Mouse (Mus musculus): ENCODE measurements around the gene Dennd4a. TPM values are rescaled to one million over a fixed set of nuclear protein-coding genes. Genes with fewer than 3 reads are reported as not detected.

Dennd4a gene
- 10.0 and 10.8 TPM in 2 replicates for polyA plus RNA-seq (2016; fragmentation: Nextera tagmentation; extraction: Ambion mirVana)

DNA sequence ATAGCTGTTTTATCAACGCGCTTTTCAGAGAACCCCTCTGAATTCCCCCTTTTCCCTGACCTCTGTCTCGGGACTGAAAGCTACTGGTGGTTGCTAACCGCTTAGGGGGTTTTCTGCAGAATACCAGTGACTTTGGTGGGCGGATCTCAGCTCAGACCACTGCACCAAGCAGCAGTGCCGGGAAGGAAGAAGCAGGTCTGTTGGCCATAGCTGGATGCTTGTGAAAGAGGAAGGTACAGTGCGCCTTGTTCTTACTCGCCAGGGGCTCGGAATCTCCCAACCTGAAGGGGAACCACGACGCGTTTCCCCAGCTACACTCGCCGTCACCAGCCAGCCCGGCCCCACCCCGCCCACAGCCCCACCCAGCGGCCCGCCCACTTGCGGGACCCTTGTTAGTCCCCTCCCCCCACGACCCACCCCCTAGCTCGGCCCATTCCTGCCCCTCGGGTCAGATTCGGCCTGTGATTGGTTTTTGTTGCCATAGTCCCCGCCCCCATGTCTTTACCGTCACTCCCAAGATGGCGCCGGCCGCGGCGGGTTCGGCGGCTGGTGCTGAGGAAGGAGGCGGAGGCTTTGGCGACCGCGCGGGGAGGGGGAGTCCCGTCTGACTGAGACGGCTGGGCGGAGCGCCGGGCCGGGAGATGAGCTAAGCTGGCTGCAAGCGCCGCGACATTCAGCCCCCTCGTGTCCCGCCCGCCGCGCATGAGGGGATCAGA is at the start of gene Dennd4a:
Dennd4a (plus strand) TSS at position 519 of the 716 bp plus-strand sequence.
- Histone ChIP-seq H3K4me3 (peak within 1 kb of the TSS; percentile 71), H3K27ac (peak within 1 kb of the TSS; percentile 89), H3K9ac (peak within 1 kb of the TSS; percentile 69), H3K9me3 (no peaks in the 10 kb centered on the region), H3K27me3 (no peaks in the 10 kb centered on the region), H3K36me3 (no peaks in the 10 kb centered on the region), H3K4me1 (no peaks in the 10 kb centered on the region), H3K4me2 (replicated peaks) (peak within 1 kb of the TSS; percentile 85)
- ATAC-seq (ENCODE audit: insufficient number of reproducible peaks, insufficient read depth, low FRiP score, low TSS enrichment), result peak; percentile 96
- 1% methylated on average over 49 of the region's 51 CpGs for WGBS

DNA sequence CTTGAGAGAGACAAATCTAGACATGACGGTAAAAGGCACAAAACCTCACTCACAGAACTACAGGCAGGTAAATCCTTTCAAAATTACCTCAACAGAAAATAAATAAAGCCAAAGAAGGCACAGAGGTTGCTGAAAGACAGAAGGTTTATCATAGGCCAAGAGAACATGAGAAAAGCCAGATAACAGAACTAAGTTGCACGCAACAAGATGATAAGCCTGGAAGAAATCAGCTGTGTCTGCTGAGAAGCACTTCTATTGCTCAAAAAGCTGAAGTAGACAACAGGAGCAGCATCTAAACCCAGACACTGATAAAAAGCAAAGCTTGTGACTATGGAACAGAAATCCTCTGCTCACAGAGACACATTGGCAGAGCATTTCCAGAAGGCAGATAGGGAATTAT is 46.3 kb upstream of the Dennd4a start:
- H3K9ac ChIP-seq, result no peak overlapping the region
- no peaks in the 10 kb centered on the region for H3K4me1 ChIP-seq
- no peak for ATAC-seq (ENCODE audit: insufficient number of reproducible peaks, insufficient read depth, low FRiP score, low TSS enrichment)
- no peak overlapping the region for H3K27ac ChIP-seq
- H3K4me3 ChIP-seq, result no peak overlapping the region
- no peaks in the 10 kb centered on the region for H3K36me3 ChIP-seq
- WGBS, result 91% methylated on average over 2 of the region's 2 CpGs
- H3K9me3 ChIP-seq, result no peaks in the 10 kb centered on the region
- H3K4me2 ChIP-seq (replicated peaks), result no peak overlapping the region
- H3K27me3 ChIP-seq, result no peaks in the 10 kb centered on the region

DNA sequence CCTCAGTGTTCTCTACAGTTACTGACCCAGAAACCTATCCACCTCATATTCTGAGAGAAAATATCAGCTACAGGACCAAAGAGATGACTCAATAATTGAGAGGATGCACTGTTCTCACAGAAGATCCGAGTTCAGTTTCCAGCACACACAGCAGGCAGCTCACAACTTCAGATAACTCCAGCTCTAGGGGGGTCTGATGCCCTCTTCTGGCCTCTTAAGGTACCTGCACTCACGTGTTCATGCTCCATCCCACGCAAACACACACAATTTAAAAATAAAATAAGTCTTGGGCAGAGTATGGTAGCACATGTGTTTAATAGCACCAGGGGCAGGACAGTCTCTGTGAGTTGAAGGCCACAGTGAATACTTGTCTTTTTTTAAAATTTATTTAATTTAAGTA is 45.0 kb upstream of the Dennd4a start:
- ATAC-seq (ENCODE audit: insufficient number of reproducible peaks, insufficient read depth, low FRiP score, low TSS enrichment), result no peak
- Histone ChIP-seq H3K4me3 (no peak overlapping the region), H3K4me1 (no peaks in the 10 kb centered on the region)

DNA sequence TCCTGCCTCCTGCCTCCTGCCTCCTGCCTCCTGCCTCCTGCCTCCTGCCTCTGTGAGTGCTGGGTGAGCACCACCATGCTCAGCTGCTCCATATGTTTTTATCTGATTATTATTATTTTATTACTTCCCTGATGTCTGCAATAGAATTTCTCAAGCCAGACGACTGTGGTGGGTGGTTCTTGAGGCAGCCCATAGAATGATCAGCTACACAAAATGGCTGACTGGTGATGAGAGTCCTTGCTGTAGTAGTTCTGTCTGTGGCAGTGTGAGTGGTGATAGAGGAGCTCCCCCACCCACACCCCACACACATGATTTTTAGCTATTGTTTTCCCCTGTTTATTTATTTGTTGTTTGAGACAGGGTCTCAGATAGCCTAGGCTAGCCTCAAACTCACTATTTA is 43.3 kb upstream of the Dennd4a start:
- H3K4me2 ChIP-seq (replicated peaks), result no peak overlapping the region
- H3K4me3 ChIP-seq, result no peak overlapping the region
- H3K36me3 ChIP-seq, result no peaks in the 10 kb centered on the region
- ATAC-seq (ENCODE audit: insufficient number of reproducible peaks, insufficient read depth, low FRiP score, low TSS enrichment), result no peak
- no peak overlapping the region for H3K9ac ChIP-seq
- H3K9me3 ChIP-seq, result no peaks in the 10 kb centered on the region
- H3K27ac ChIP-seq, result no peak overlapping the region
- H3K27me3 ChIP-seq, result no peaks in the 10 kb centered on the region
- 71% methylated on average over 1 of the region's 1 CpGs for WGBS
- H3K4me1 ChIP-seq, result no peaks in the 10 kb centered on the region

More for the DNA sequence above, 45.0 kb upstream of the Dennd4a start:
- H3K4me2 ChIP-seq (replicated peaks), result no peak overlapping the region
- no peaks in the 10 kb centered on the region for H3K9me3 ChIP-seq
- no peaks in the 10 kb centered on the region for H3K36me3 ChIP-seq
- H3K27ac ChIP-seq, result no peak overlapping the region
- H3K27me3 ChIP-seq, result no peaks in the 10 kb centered on the region
- WGBS, result 81% methylated on average over 3 of the region's 3 CpGs
- H3K9ac ChIP-seq, result no peak overlapping the region

DNA sequence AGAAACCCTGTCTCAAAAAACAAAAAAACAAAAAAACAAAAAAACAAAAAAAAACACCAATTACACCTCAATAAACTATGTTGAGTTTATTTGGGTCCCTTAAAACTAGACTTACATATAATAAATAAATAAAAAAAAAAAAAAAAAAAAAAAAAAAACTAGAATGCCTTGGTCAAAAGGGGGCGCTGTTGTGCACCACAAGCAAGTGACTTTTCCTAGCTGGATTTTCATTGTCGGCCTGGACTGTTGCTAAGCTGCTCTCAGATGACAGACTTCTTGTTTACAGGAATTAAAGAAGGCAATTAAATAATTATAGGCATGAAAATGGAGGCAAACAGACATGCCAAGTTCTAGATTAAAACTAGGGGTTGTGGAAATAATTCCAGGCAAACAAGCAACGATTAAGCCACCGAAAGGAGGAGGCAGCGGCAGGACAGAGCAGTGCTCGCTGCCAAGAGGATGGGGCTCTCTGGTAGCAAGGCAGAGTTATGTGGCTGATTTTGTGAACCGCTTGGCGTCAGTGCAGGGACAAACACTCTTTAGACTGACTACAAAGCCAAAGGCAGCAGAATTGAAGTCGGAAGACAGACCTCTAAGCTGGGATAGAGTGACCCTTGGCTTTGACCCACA is 42.0 kb upstream of the Dennd4a start:
- Histone ChIP-seq H3K27ac (no peak overlapping the region), H3K4me1 (no peaks in the 10 kb centered on the region), H3K9ac (no peak overlapping the region), H3K36me3 (no peaks in the 10 kb centered on the region), H3K27me3 (no peaks in the 10 kb centered on the region), H3K4me2 (replicated peaks) (no peak overlapping the region), H3K4me3 (no peak overlapping the region), H3K9me3 (no peaks in the 10 kb centered on the region)
- 28% methylated on average over 9 of the region's 9 CpGs for WGBS
- no peak for ATAC-seq (ENCODE audit: insufficient number of reproducible peaks, insufficient read depth, low FRiP score, low TSS enrichment)

DNA sequence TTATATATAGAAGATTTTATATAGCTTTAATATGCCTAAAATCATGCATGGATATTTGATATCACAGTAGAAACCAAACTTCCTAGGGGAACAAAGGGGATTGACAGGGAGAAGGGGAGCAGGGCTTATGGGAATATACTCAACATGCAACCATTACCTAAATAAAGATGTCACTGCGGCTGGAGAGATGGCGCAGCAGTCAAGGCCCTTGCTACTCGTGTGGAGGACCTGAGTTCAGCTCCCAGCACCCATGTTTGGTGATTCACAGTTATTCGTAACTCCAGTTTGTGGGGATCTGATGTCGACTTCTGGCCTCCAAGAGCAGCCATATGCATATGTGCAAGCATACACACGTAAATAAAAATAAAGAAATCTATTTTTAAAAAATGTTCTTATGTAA is 41.2 kb upstream of the Dennd4a start:
- no peak overlapping the region for H3K4me2 ChIP-seq (replicated peaks)
- H3K9ac ChIP-seq, result no peak overlapping the region
- no peak for ATAC-seq (ENCODE audit: insufficient number of reproducible peaks, insufficient read depth, low FRiP score, low TSS enrichment)
- WGBS, result 88% methylated on average over 6 of the region's 6 CpGs
- H3K36me3 ChIP-seq, result no peaks in the 10 kb centered on the region
- no peaks in the 10 kb centered on the region for H3K27me3 ChIP-seq
- H3K4me1 ChIP-seq, result peaks cover 4% of the 10 kb centered on the region; the same call in 1 of the 2 replicates
- no peaks in the 10 kb centered on the region for H3K9me3 ChIP-seq
- no peak overlapping the region for H3K27ac ChIP-seq
- no peak overlapping the region for H3K4me3 ChIP-seq

DNA sequence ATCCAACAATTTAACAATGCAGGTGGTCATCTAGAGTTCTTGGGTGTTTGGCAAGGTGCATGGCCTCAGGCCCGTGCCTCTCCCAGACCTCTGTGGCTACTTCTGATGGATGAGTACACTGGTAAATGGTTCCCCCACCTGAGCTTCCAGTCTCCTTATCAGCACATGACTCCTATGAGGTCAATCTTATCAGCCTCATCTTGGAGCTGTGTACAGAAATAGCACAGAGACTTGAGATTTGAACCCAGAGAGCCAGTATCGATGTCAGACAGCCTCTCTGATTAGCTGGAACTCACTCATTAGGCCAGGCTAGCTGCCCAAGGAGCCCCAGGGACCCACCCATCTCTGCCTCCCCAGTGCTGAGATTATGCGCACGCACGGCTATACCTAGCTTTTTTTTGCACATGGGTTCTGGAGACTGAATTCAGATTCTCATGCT is 40.7 kb upstream of the Dennd4a start:
- no peak for ATAC-seq (ENCODE audit: insufficient number of reproducible peaks, insufficient read depth, low FRiP score, low TSS enrichment)
- H3K4me2 ChIP-seq (replicated peaks), result no peak overlapping the region
- H3K27ac ChIP-seq, result no peak overlapping the region
- no peaks in the 10 kb centered on the region for H3K9me3 ChIP-seq
- H3K4me3 ChIP-seq, result no peak overlapping the region
- H3K4me1 ChIP-seq, result peaks cover 4% of the 10 kb centered on the region; the same call in 1 of the 2 replicates
- H3K9ac ChIP-seq, result no peak overlapping the region
- 90% methylated on average over 5 of the region's 5 CpGs for WGBS
- no peaks in the 10 kb centered on the region for H3K36me3 ChIP-seq
- no peaks in the 10 kb centered on the region for H3K27me3 ChIP-seq

DNA sequence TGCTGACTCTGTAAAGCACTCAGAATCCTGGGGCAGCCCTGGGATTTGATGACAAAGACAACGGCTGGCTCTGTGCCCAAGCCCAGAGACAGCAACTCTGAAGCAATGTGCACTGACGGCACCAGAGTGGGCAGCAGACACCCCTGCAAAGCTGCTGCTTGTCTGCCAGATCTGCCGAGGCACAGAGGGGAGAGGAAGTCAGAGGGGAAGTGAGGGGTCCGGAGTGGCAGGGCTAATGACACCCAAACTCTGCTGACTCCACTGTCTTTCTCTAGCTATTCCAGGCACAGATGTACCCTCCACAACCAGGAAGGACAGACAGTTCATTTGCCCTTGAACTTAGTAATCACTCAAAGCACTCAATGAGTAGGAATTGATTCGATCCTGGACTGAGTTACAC is 39.9 kb upstream of the Dennd4a start:
- Histone ChIP-seq H3K36me3 (no peaks in the 10 kb centered on the region), H3K4me2 (replicated peaks) (no peak overlapping the region), H3K4me3 (no peak overlapping the region), H3K9me3 (no peaks in the 10 kb centered on the region), H3K27ac (no peak overlapping the region), H3K4me1 (peaks cover 4% of the 10 kb centered on the region; the same call in 1 of the 2 replicates), H3K9ac (no peak overlapping the region), H3K27me3 (no peaks in the 10 kb centered on the region)
- WGBS, result 58% methylated on average over 5 of the region's 5 CpGs
- ATAC-seq (ENCODE audit: insufficient number of reproducible peaks, insufficient read depth, low FRiP score, low TSS enrichment), result no peak

DNA sequence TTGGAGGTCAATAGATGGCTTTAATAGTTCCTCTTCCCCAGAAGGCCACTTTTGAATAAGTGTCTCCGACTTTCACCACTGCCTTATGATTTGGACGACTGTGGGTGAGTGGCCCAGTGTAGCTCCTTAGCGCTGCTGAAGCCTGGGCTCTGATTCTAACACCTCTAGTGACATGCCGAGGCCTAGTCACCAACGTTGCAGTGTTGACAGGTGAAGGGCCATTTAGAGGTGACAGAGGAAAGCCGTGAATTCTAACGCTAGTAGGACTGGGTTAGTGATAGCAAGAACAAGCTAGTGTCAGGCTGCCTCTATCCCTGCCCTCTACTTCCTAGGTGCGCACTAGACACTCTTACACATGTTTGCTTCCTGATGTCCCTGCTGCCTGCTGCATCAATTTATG is 37.9 kb upstream of the Dennd4a start:
- no peak for ATAC-seq (ENCODE audit: insufficient number of reproducible peaks, insufficient read depth, low FRiP score, low TSS enrichment)

DNA sequence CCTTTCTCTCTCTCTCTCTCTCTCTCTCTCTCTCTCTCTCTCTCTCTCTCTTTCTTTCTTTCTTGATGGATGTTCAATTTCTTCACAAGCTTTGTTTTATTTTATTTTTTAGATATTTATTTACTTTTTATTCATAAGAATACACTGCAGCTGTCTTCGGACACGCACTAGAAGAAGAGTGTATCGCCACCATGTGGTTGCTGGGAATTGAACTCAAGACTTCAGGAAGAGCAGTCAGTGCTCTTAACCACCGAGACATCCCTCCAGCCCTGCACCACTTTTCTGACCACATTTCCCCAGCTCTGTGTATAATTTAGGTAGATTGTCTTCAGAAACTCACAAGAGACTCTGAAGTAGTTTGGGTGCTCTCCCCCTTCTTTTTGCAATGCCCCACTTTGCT is 37.2 kb upstream of the Dennd4a start:
- Histone ChIP-seq H3K4me1 (peaks cover 4% of the 10 kb centered on the region; the same call in 1 of the 2 replicates), H3K27ac (0 out of 2 replicates have a peak overlapping the region, but pooled peaks have one; percentile 46), H3K27me3 (no peaks in the 10 kb centered on the region), H3K4me2 (replicated peaks) (no peak overlapping the region), H3K9ac (no peak overlapping the region), H3K36me3 (no peaks in the 10 kb centered on the region), H3K4me3 (no peak overlapping the region), H3K9me3 (no peaks in the 10 kb centered on the region)
- WGBS, result 61% methylated on average over 4 of the region's 4 CpGs
- ATAC-seq (ENCODE audit: insufficient number of reproducible peaks, insufficient read depth, low FRiP score, low TSS enrichment), result no peak

More for the DNA sequence above, 37.9 kb upstream of the Dennd4a start:
- Histone ChIP-seq H3K9me3 (no peaks in the 10 kb centered on the region), H3K27me3 (no peaks in the 10 kb centered on the region), H3K4me3 (no peak overlapping the region), H3K9ac (no peak overlapping the region), H3K4me2 (replicated peaks) (no peak overlapping the region), H3K27ac (no peak overlapping the region), H3K4me1 (peaks cover 4% of the 10 kb centered on the region; the same call in 1 of the 2 replicates), H3K36me3 (no peaks in the 10 kb centered on the region)
- WGBS, result 83% methylated on average over 8 of the region's 8 CpGs

DNA sequence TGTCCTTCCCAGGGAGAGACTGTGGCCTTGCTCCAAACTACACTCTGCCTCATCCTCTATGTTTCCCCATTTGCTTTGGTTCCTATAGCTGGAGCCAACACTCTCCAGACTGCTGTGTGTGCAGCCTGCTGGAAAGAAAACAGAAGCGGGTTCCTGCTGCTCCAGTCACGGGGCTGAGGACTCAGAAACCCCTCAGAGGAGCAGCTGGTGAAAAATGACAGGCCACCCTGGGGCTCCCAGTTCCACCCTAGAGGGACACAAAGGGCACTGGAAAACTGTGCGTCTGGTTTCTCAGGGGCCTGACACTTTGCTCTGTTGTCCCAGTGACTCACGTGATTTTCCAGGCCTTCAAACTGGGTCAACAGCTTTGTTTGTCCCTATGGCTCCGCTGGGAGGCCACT is 36.7 kb upstream of the Dennd4a start:
- Histone ChIP-seq H3K27me3 (no peaks in the 10 kb centered on the region), H3K4me2 (replicated peaks) (no peak overlapping the region), H3K36me3 (no peaks in the 10 kb centered on the region), H3K4me1 (peaks cover 4% of the 10 kb centered on the region; the same call in 1 of the 2 replicates), H3K27ac (no peak overlapping the region), H3K9ac (no peak overlapping the region), H3K4me3 (no peak overlapping the region), H3K9me3 (no peaks in the 10 kb centered on the region)
- WGBS, result 31% methylated on average over 5 of the region's 5 CpGs
- ATAC-seq (ENCODE audit: insufficient number of reproducible peaks, insufficient read depth, low FRiP score, low TSS enrichment), result 0 out of 2 replicates have a peak, but pooled peaks have one; percentile 22

DNA sequence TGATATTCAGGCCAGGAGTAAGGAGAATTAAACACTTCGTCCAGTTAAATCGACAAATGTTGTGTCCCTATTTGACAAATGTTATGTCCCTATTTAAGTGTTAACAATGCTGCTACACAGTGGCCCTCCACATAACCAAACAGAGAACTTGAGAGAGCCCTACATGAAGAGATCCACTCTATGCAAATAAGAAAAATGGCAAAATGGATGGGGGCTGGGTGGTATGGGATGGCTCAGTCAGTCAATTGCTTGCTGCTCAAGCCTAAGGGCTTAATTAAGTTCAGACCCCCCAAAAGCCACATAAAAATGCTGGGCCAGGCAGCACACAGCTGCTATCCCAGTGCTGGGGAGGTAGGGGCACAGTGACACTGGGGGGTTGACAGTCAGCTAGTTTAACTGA is 36.3 kb upstream of the Dennd4a start:
- ATAC-seq (ENCODE audit: insufficient number of reproducible peaks, insufficient read depth, low FRiP score, low TSS enrichment), result no peak

More for the DNA sequence above, 36.3 kb upstream of the Dennd4a start:
- peaks cover 4% of the 10 kb centered on the region; the same call in 1 of the 2 replicates for H3K4me1 ChIP-seq
- H3K9ac ChIP-seq, result no peak overlapping the region
- no peaks in the 10 kb centered on the region for H3K36me3 ChIP-seq
- no peak overlapping the region for H3K27ac ChIP-seq
- no peaks in the 10 kb centered on the region for H3K27me3 ChIP-seq
- no peak overlapping the region for H3K4me3 ChIP-seq
- H3K4me2 ChIP-seq (replicated peaks), result no peak overlapping the region
- H3K9me3 ChIP-seq, result no peaks in the 10 kb centered on the region
- WGBS, result 87% methylated on average over 2 of the region's 2 CpGs
